Mouse (Mus musculus) stomach, postnatal 0 days (tissue): ENCODE data around the gene Mon2.

Experiments used
- CTCF ChIP-seq: IDR thresholded peaks from 2 replicates; pipeline ENCODE4 v1.5.1; 2016; ENCODE audit warnings: antibody characterized with exemption, low read depth, mild to moderate bottlenecking, moderate library complexity
- EP300 ChIP-seq: optimal IDR thresholded peaks from 2 replicates; pipeline ENCODE3; 2016; ENCODE audit warnings: antibody characterized with exemption

DNA sequence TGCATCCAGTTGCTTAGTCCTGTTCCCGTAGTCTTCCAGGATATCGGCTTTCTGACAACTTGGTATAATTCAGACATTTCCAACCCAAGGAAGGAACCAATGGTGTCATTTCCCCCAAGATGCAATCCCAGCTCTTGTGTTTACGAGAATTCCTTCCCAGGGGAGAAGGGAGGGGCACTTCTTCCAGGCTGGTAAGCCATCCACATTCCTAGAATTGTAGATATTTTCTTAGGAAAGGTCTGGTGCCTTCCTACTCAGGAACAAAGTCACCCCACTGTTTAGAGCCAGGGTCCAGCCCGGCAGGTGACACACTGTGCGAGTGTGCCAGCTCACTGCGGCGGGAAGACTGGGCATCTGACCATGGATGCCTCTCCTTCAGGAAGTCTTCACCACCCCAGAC is 133.5 kb downstream of the Mon2 start:
- TF ChIP-seq EP300 (no peak), CTCF (no peak)
